8 mouse cellular contexts compared by ENCODE assay signal in genomic region chr5:143269363-143270150, GRCm38 (mm10). TPM values are rescaled to one million over a fixed set of nuclear protein-coding genes. Genes with fewer than 3 reads are reported as not detected.
A peak's percentile ranks its signal among the peaks of the same experiment; 100 is the strongest.
DNase-seq lines count a peak whose midpoint lies in the region; ATAC-seq and TF ChIP-seq lines count a peak whose summit lies in the region.

Gene Zfp316 (minus strand): TSS chr5:143270022.

- no peaks in the 10 kb centered on the region for H3K27me3 ChIP-seq in embryonic facial prominence, embryonic 13.5 days
- no peaks in the 10 kb centered on the region for H3K27me3 ChIP-seq in heart, adult 2 months (ENCODE audit: control insufficient read depth, insufficient read depth, low read length)
- no peaks in the 10 kb centered on the region for H3K27me3 ChIP-seq in kidney, adult 2 months (replicated peaks; ENCODE audit: control insufficient read depth, insufficient read depth, low read length)
- no peaks in the 10 kb centered on the region for H3K27me3 ChIP-seq in limb, embryonic 13.5 days
- no peaks in the 10 kb centered on the region for H3K27me3 ChIP-seq in midbrain, embryonic 15.5 days (replicated peaks)

- TF ChIP-seq EP300 in heart, adult 2 months (IDR thresholded peaks at IDR 0.05; ENCODE audit: insufficient read depth, low read depth, low read length): no peak

- peak within 1 kb of the TSS; percentile 82 for H3K4me3 ChIP-seq in embryonic facial prominence, embryonic 13.5 days
- H3K4me3 ChIP-seq in heart, adult 2 months: peak within 1 kb of the TSS; percentile 62
- peak within 1 kb of the TSS; percentile 76 for H3K4me3 ChIP-seq in kidney, adult 2 months (ENCODE audit: insufficient read depth, low read depth, low read length)
- peak within 1 kb of the TSS; percentile 89 for H3K4me3 ChIP-seq in limb, embryonic 13.5 days
- peak within 1 kb of the TSS; percentile 95 for H3K4me3 ChIP-seq in midbrain, embryonic 15.5 days

- H3K79me2 ChIP-seq in heart, adult 2 months (replicated peaks; ENCODE audit: control insufficient read depth, insufficient read depth, low read length): no peaks in the 10 kb centered on the region

- peak within 1 kb of the TSS; percentile 92 for H3K9ac ChIP-seq in embryonic facial prominence, embryonic 13.5 days
- peak within 1 kb of the TSS; percentile 80 for H3K9ac ChIP-seq in heart, adult 2 months (ENCODE audit: low read depth, low read length)
- peak within 1 kb of the TSS; percentile 92 for H3K9ac ChIP-seq in limb, embryonic 13.5 days
- peak within 1 kb of the TSS; percentile 97 for H3K9ac ChIP-seq in midbrain, embryonic 15.5 days

- ATAC-seq in embryonic facial prominence, embryonic 13.5 days (ENCODE audit: insufficient number of reproducible peaks, insufficient read depth, low FRiP score, low TSS enrichment, low read depth): peak; percentile 65
- peak; percentile 83 for ATAC-seq in limb, embryonic 13.5 days (ENCODE audit: low FRiP score, low read depth)
- peak; percentile 86 for ATAC-seq in midbrain, embryonic 15.5 days (replicated peaks)

- intact Hi-C loops in heart, adult 2 months (cut with DNase I): loop anchor here (2.0 to 5.0 kb wide), 2 partner anchors 33 to 38 kb away; no protein-coding TSS in a partner anchor

- peak; percentile 93 for TF ChIP-seq POLR2A in heart, adult 2 months (IDR thresholded peaks at IDR 0.05; ENCODE audit: insufficient read depth, low read depth, low read length)
- TF ChIP-seq POLR2A in kidney, adult 2 months (IDR thresholded peaks at IDR 0.05; ENCODE audit: low read depth, low read length): peak; percentile 68

- peak; percentile 78 for DNase-seq in layer of hippocampus, adult 11-12 months (ENCODE audit: low spot score)
- DNase-seq in layer of hippocampus, adult 9-10 months (ENCODE audit: low spot score): no peak
- peak; percentile 84 for DNase-seq in heart, adult 2 months
- DNase-seq in kidney, adult 2 months: peak; percentile 73
- peak; percentile 42 to 71 for DNase-seq in spleen, adult 18-20 months

- peak within 1 kb of the TSS; percentile 71 for H3K27ac ChIP-seq in embryonic facial prominence, embryonic 13.5 days
- peak within 1 kb of the TSS; percentile 64 for H3K27ac ChIP-seq in heart, adult 2 months
- no peak within 1 kb of the TSS for H3K27ac ChIP-seq in kidney, adult 2 months (ENCODE audit: insufficient read depth, low read depth, low read length)
- H3K27ac ChIP-seq in limb, embryonic 13.5 days: no peak within 1 kb of the TSS; the same call in 1 of the 2 replicates
- peak within 1 kb of the TSS; percentile 89 for H3K27ac ChIP-seq in midbrain, embryonic 15.5 days

- peaks cover 6% of the 10 kb centered on the region for H3K36me3 ChIP-seq in embryonic facial prominence, embryonic 13.5 days
- no peaks in the 10 kb centered on the region for H3K36me3 ChIP-seq in heart, adult 2 months (ENCODE audit: control insufficient read depth, insufficient read depth, low read length)
- H3K36me3 ChIP-seq in kidney, adult 2 months (ENCODE audit: control insufficient read depth, insufficient read depth, low read length): no peaks in the 10 kb centered on the region
- 0 out of 2 replicates have a peak, but pooled peaks cover 6% of the 10 kb centered on the region for H3K36me3 ChIP-seq in limb, embryonic 13.5 days
- H3K36me3 ChIP-seq in midbrain, embryonic 15.5 days (replicated peaks): no peaks in the 10 kb centered on the region

- 1% methylated on average over 75 of the region's 79 CpGs for WGBS in embryonic facial prominence, embryonic 13.5 days
- under 1% methylated on average over 72 of the region's 79 CpGs for WGBS in heart, adult 2 months
- under 1% methylated on average over 79 of the region's 79 CpGs for WGBS in kidney, adult 2 months
- under 1% methylated on average over 77 of the region's 79 CpGs for WGBS in limb, embryonic 13.5 days
- 1% methylated on average over 69 of the region's 79 CpGs for WGBS in midbrain, embryonic 15.5 days

- no peak for TF ChIP-seq CTCF in heart, adult 2 months (IDR thresholded peaks at IDR 0.05)
- no peak for TF ChIP-seq CTCF in kidney, adult 2 months (conservative IDR thresholded peaks at IDR 0.05; ENCODE audit: insufficient read depth, insufficient read length, low read depth, low read length)

- no peaks in the 10 kb centered on the region for H3K9me3 ChIP-seq in embryonic facial prominence, embryonic 13.5 days
- H3K9me3 ChIP-seq in limb, embryonic 13.5 days: no peaks in the 10 kb centered on the region
- no peaks in the 10 kb centered on the region for H3K9me3 ChIP-seq in midbrain, embryonic 15.5 days

- H3K4me2 ChIP-seq in embryonic facial prominence, embryonic 13.5 days: peak within 1 kb of the TSS; percentile 86
- H3K4me2 ChIP-seq in limb, embryonic 13.5 days (replicated peaks): peak within 1 kb of the TSS; percentile 89
- peak within 1 kb of the TSS; percentile 91 for H3K4me2 ChIP-seq in midbrain, embryonic 15.5 days

- peaks cover 27% of the 10 kb centered on the region for H3K4me1 ChIP-seq in embryonic facial prominence, embryonic 13.5 days
- peaks cover 4% of the 10 kb centered on the region for H3K4me1 ChIP-seq in heart, adult 2 months (ENCODE audit: control insufficient read depth, insufficient read depth, low read length)
- H3K4me1 ChIP-seq in kidney, adult 2 months (ENCODE audit: control insufficient read depth, insufficient read depth, low read length): no peaks in the 10 kb centered on the region
- peaks cover 23% of the 10 kb centered on the region for H3K4me1 ChIP-seq in limb, embryonic 13.5 days
- peaks cover 49% of the 10 kb centered on the region for H3K4me1 ChIP-seq in midbrain, embryonic 15.5 days

RNA-seq across cellular contexts. Expression of gene Zfp316, which starts in this region (rescaled TPM):
- polyA plus RNA-seq in embryonic facial prominence, embryonic 13.5 days (2015; fragmentation: Nextera tagmentation; extraction: Ambion mirVana): 4.5 and 4.7 TPM in 2 replicates
- total RNA-seq in heart, adult 2 months (2021): 1 to 10 TPM; 4.5 to 5.4 TPM
- 3.0 and 3.6 TPM in 2 replicates for polyA plus RNA-seq in heart, adult 2 months (2012; rRNA removed)
- 4.5 and 6.4 TPM in 2 replicates for polyA plus RNA-seq in kidney, adult 2 months (2012; rRNA removed)
- polyA plus RNA-seq in limb, embryonic 13.5 days (2015; fragmentation: Nextera tagmentation; extraction: Ambion mirVana): 4.3 and 4.4 TPM in 2 replicates
- polyA plus RNA-seq in midbrain, embryonic 15.5 days (2015; fragmentation: Nextera tagmentation; extraction: Ambion mirVana): 14.0 and 15.0 TPM in 2 replicates

Comparison
In these comparisons a context has a peak if more than half of its experiments do, and no peak if none do; other contexts are left out.
1. H3K27ac ChIP-seq: peak in embryonic facial prominence, embryonic 13.5 days (single experiment), heart, adult 2 months (single experiment) and midbrain, embryonic 15.5 days (single experiment); none in kidney, adult 2 months (single experiment) and limb, embryonic 13.5 days (single experiment).
2. Peak in every context shown above with its lines, with median percentiles within 50 percentile points of each other: ATAC-seq, H3K4me2 ChIP-seq, H3K4me3 ChIP-seq and H3K9ac ChIP-seq.